Mouse (Mus musculus) mouse embryonic stem cell (cell line): ENCODE data around the gene Uqcr11.

Experiments
- in situ Hi-C, 2 experiments: fragments of 300-500 bp; cut with MboI; formaldehyde crosslinking; loops; 1 replicate in 1 of 2; 3 replicates in 1 of 2; pipeline ENCODE4 v1.14.3; 2019 to 2020; ENCODE audit warnings: low sequenced_read_pairs in 2 of 2, low pct_unique_long_range_greater_than_20kb in 1 of 2, mixed read lengths in 1 of 2; ENCODE audit not compliant: unreplicated experiment in 1 of 2

Uqcr11 gene

DNA sequence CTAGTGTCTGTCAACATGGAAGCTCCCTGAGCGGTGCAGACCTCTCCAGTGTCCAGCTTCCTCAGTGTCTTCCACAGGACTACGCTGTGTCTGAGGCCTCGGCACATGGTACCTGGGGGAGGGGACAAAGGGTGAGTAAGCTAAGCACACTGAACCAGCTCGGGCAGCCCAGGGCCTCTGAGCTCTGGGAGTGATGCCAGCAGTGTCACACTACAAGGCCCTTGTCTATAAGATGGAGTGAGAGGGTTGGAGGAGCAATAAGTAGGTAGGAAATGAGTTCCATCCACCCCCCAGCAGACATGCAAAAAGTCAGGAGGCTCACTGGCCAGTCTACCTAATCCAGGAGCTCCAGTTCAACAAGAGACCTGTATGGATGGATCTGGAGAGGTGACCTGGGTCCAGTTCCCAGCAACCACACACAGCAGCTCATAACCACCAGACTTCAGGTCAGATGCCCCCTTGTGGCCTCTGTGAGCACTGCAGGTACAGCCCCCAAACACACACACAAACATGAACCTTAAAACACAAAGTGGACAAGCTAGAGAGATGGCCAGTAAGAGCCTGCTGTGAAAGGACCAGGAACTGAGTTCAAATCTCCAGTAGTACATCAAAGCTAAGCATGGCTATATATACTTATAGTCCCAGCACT, 3.5 kb downstream of the Uqcr11 start:
- in situ Hi-C loops: no loop called here

GRCm38 (mm10) chr10:80400704-80401161, 5.9 kb downstream of the Uqcr11 start:
- in situ Hi-C loops: no loop called here

GRCm38 (mm10) chr10:80399973-80400703, 6.5 kb downstream of the Uqcr11 start:
- in situ Hi-C loops: no loop called here

GRCm38 (mm10) chr10:80399191-80399972, 7.2 kb downstream of the Uqcr11 start, which contains the start of gene Mbd3:
TSS of gene Mbd3 (minus strand) at chr10:80399550.
- in situ Hi-C loops: no loop called here

DNA sequence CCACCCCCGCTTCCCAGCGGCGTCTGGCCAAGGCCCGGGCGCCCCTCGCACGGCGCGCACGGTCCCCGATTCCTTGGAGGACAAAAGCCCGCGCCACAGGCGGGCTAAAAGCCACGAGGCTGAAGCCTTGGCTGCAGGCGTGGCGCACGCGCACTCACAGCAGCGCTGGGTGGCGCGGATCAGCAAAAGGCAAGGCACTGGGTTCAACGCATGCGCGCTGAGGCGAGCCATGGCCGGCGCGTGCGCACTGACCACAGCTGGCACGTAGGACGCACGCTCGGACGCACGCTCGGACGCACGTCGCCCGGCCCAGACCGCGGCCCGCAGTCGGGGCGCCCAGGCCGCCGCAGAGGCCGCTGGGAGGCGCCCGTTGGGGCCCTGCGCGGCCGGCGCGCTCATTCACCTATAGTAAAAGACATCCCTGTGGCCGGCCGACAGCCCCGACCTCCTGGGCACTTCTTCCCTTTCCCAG, 7.9 kb downstream of the Uqcr11 start:
- in situ Hi-C loops: no loop called here

- in situ Hi-C loops: no loop called here
Observed at GRCm38 (mm10) chr10:80398174-80398535, 8.5 kb downstream of the Uqcr11 start.

DNA sequence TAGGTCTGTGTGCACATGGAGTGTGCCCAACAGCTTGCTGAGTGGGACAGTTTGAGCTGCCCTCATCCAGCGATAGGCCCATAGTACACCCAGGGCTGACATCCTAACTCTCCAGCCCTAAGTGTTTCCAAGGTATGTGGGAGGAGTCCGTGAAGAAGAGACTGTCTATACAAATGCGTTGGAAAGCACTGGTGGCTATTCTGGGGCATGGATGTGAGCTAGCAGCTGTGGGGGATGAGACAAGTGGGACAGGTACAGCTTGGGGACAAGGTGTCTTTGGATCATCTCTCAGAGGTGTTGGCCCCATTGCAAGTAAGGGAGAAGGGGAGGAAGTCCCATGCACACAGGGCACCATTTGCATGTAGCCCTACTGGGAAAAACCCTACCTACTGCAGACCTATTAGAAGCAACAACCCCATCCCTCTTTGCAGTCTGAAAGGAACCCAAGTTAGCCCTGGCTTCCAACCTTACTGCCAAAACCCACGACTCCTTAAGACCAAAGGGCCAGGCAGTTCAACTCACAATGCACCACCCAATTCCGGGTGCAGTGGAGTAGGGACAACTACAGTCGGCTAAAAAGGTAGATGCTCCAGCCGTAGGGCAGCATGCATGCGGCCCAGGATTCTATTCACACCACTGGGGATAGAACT, 9.0 kb downstream of the Uqcr11 start:
- in situ Hi-C loops: no loop called here

GRCm38 (mm10) chr10:80396822-80397523, 9.7 kb downstream of the Uqcr11 start:
- in situ Hi-C loops: no loop called here

GRCm38 (mm10) chr10:80395025-80395627, 11.5 kb downstream of the Uqcr11 start:
- in situ Hi-C loops: no loop called here

DNA sequence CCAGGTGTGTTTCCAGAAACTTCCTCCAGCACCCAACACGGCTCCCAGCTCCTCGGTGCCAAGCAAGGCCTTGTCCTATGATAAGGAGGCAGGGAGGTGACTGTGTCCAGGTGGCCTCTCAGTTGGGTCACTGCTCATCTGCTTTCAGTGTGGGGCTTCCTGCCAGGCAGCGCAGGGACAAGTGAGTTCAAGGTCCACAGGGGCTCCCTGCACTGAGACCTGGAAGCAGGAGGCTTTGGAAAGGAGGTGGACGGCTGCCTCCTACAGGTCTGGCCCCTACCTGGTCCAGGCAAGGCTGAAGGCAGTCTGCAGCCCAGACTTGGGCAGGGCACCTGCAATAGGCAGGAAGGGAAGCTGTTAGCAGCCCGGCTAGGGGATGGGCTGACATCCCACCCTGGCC, 13.9 kb downstream of the Uqcr11 start:
- in situ Hi-C loops: no loop called here

DNA sequence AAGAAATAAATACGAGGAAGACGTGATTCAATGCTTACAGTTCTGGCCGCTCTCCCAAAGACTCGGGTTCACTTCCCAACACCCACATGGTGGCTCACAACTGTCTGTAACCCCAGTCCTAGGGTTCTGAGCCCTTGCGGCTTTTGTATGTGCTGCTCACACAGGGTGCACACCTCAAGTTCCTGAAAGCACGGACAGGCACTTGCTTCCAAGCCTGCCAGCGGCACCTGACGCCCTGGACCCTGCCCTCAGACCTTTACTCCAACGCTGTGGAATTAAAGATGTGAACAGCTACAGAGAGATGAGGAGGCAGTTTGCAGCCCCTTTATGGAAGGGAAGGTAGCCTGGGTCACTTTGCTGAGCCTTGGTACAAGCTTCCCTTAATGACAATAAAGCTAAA, 15.9 kb downstream of the Uqcr11 start:
- in situ Hi-C loops: no loop called here

GRCm38 (mm10) chr10:80389185-80389708, 17.4 kb downstream of the Uqcr11 start:
- in situ Hi-C loops: no loop called here

DNA sequence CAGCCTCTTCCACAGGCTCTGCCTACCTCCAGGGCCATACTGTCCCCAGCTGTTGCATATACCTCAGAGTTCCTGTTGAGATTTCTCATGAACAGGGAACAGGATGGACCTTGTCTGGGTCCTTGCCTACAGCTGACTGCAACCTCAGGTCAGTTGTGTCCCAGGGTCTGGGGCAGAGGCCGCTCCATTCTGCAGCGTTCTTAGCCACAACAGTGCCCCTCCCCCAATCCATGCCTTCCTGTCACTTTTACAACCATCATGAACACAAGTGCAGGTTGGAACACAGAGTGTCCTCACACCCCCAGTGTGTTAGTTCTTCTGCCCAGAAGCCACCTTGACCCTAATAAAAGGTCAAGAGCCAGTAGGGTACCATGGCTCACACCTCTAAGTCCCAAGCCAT, 17.9 kb downstream of the Uqcr11 start:
- in situ Hi-C loops: no loop called here

- in situ Hi-C loops: no loop called here
Observed at GRCm38 (mm10) chr10:80387522-80387959, 19.1 kb downstream of the Uqcr11 start, which contains the start of gene Mex3d. TSS of gene Mex3d (minus strand) at chr10:80387659.

GRCm38 (mm10) chr10:80386735-80387471, 19.7 kb downstream of the Uqcr11 start:
- in situ Hi-C loops: no loop called here

- in situ Hi-C loops: no loop called here
Observed at GRCm38 (mm10) chr10:80385811-80386734, 20.6 kb downstream of the Uqcr11 start.
